In the genomic region with DNA sequence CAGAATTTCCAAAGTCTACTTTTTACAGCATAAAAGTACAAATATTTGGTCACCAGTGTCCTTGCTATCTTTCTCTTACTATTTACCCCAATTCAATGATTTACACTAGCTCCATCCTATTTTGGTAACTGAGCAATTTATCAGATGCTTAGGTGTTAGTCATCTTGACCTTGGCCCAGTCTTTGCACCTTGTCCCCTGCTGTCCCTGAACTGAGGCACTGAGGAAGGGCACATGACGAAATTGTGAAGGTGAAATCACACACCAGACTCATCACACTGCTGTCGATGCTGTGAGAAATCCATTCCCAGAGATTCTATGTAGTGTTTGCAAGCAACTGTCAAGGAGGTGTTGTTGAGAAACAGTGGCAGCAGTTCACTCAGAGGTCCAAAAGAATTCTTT, we compare ENCODE assay signal across 21 mouse cellular contexts.
DNase-seq lines count a peak whose midpoint lies in the region; ATAC-seq and TF ChIP-seq lines count a peak whose summit lies in the region.
"Had no signal": no experiment of that assay in that cellular context is flagged by ENCODE, and none has a peak within 500 bp of the region (broad histone marks: within the 10 kb centered on the region; RNA-seq: fewer than 3 reads in every experiment).

No protein-coding gene starts in this region.

- 28% methylated on average over 2 of the region's 2 CpGs for WGBS in forebrain, embryonic 12.5 days
- 21% methylated on average over 2 of the region's 2 CpGs for WGBS in forebrain, postnatal 0 days
- 41% methylated on average over 2 of the region's 2 CpGs for WGBS in liver, postnatal 0 days (ENCODE audit: insufficient replicate concordance)
- 40% methylated on average over 2 of the region's 2 CpGs for WGBS in liver, embryonic 12.5 days (ENCODE audit: insufficient replicate concordance)

- ATAC-seq in forebrain, embryonic 12.5 days (ENCODE audit: low FRiP score), result 0 out of 2 replicates have a peak, but pooled peaks have one; percentile 9
- no peak for ATAC-seq in forebrain, postnatal 0 days
- peak; percentile 75 for ATAC-seq in liver, postnatal 0 days
- ATAC-seq in liver, embryonic 12.5 days, result no peak
- ATAC-seq: inflammation-experienced regulatory T-cells, adult 6 months; intestine, postnatal 0 days had no signal

- TF ChIP-seq EP300 in liver, postnatal 0 days (IDR thresholded peaks at IDR 0.05; ENCODE audit: low read depth), result no peak

- H3K9me3 ChIP-seq in forebrain, embryonic 12.5 days, result no peaks in the 10 kb centered on the region
- H3K9me3 ChIP-seq in forebrain, postnatal 0 days (ENCODE audit: low read length), result no peaks in the 10 kb centered on the region
- no peaks in the 10 kb centered on the region for H3K9me3 ChIP-seq in liver, postnatal 0 days (ENCODE audit: low read length)
- H3K9me3 ChIP-seq in liver, embryonic 12.5 days (replicated peaks), result no peaks in the 10 kb centered on the region
- H3K9me3 ChIP-seq: embryonic facial prominence, embryonic 15.5 days; forebrain, embryonic 10.5 days; heart, embryonic 12.5 days; hindbrain, embryonic 10.5 days; hindbrain, embryonic 15.5 days had no signal

- H3K9ac ChIP-seq in forebrain, embryonic 12.5 days, result no peak overlapping the region
- no peak overlapping the region for H3K9ac ChIP-seq in forebrain, postnatal 0 days
- H3K9ac ChIP-seq in liver, postnatal 0 days (replicated peaks), result no peak overlapping the region
- H3K9ac ChIP-seq in liver, embryonic 12.5 days, result no peak overlapping the region
- H3K9ac ChIP-seq: embryonic facial prominence, embryonic 15.5 days; heart, embryonic 12.5 days; hindbrain, embryonic 15.5 days had no signal

- no peaks in the 10 kb centered on the region for H3K36me3 ChIP-seq in forebrain, embryonic 12.5 days (replicated peaks)
- H3K36me3 ChIP-seq in forebrain, postnatal 0 days (ENCODE audit: insufficient read depth), result no peaks in the 10 kb centered on the region
- H3K36me3 ChIP-seq in liver, postnatal 0 days (replicated peaks; ENCODE audit: insufficient read depth, low read length), result no peaks in the 10 kb centered on the region
- no peaks in the 10 kb centered on the region for H3K36me3 ChIP-seq in liver, embryonic 12.5 days
- H3K36me3 ChIP-seq: embryonic facial prominence, embryonic 15.5 days; forebrain, embryonic 10.5 days; heart, embryonic 12.5 days; hindbrain, embryonic 10.5 days; hindbrain, embryonic 15.5 days had no signal

- H3K4me1 ChIP-seq in forebrain, embryonic 12.5 days, result peaks cover 5% of the 10 kb centered on the region
- H3K4me1 ChIP-seq in forebrain, postnatal 0 days (ENCODE audit: insufficient read depth), result peaks cover 4% of the 10 kb centered on the region
- H3K4me1 ChIP-seq in liver, postnatal 0 days (ENCODE audit: insufficient read depth), result peaks cover 2% of the 10 kb centered on the region; the same call in 1 of the 2 replicates
- H3K4me1 ChIP-seq in liver, embryonic 12.5 days, result peaks cover 9% of the 10 kb centered on the region; the same call in 1 of the 2 replicates
- H3K4me1 ChIP-seq: embryonic facial prominence, embryonic 15.5 days; hindbrain, embryonic 10.5 days; hindbrain, embryonic 15.5 days had no signal

- H3K27me3 ChIP-seq in forebrain, embryonic 12.5 days, result no peaks in the 10 kb centered on the region
- H3K27me3 ChIP-seq in forebrain, postnatal 0 days (ENCODE audit: insufficient read depth, low read length), result no peaks in the 10 kb centered on the region
- H3K27me3 ChIP-seq in liver, postnatal 0 days (ENCODE audit: insufficient read depth, low read length), result no peaks in the 10 kb centered on the region
- H3K27me3 ChIP-seq in liver, embryonic 12.5 days (replicated peaks), result no peaks in the 10 kb centered on the region
- H3K27me3 ChIP-seq: embryonic facial prominence, embryonic 15.5 days; heart, embryonic 12.5 days; hindbrain, embryonic 15.5 days had no signal

- H3K4me2 ChIP-seq in forebrain, embryonic 12.5 days, result no peak overlapping the region
- H3K4me2 ChIP-seq in forebrain, postnatal 0 days (ENCODE audit: low read depth), result no peak overlapping the region
- no peak overlapping the region for H3K4me2 ChIP-seq in liver, postnatal 0 days (ENCODE audit: low read depth, low read length)
- no peak overlapping the region for H3K4me2 ChIP-seq in liver, embryonic 12.5 days
- H3K4me2 ChIP-seq: embryonic facial prominence, embryonic 15.5 days; heart, embryonic 12.5 days; hindbrain, embryonic 15.5 days had no signal

- DNase-seq in forebrain, postnatal 0 days, result no peak
- no peak for DNase-seq in liver, postnatal 0 days
- peak; percentile 32 for DNase-seq in adrenal gland, postnatal 14 days
- DNase-seq in urinary bladder, postnatal 4 days (ENCODE audit: low spot score in 2 of 2), result no peak
- DNase-seq in layer of hippocampus, postnatal 10 days (ENCODE audit: low spot score in 2 of 2), result no peak
- DNase-seq: cerebellum, adult 11 months; cerebellum, adult 8-10 months; cerebellum, postnatal 14 days; embryo, embryonic 11 days; gastrocnemius, adult 2 months; gastrocnemius, postnatal 25 days had no signal

- no peak overlapping the region for H3K27ac ChIP-seq in forebrain, embryonic 12.5 days
- no peak overlapping the region for H3K27ac ChIP-seq in forebrain, postnatal 0 days (ENCODE audit: low read depth, low read length)
- no peak overlapping the region for H3K27ac ChIP-seq in liver, postnatal 0 days (ENCODE audit: low read depth)
- no peak overlapping the region for H3K27ac ChIP-seq in liver, embryonic 12.5 days
- H3K27ac ChIP-seq: embryonic facial prominence, embryonic 15.5 days; forebrain, embryonic 10.5 days; gastrocnemius, adult 2 months; hindbrain, embryonic 10.5 days; hindbrain, embryonic 15.5 days had no signal

- no peak for TF ChIP-seq CTCF in forebrain, postnatal 0 days (IDR thresholded peaks at IDR 0.05; ENCODE audit: low read depth)
- TF ChIP-seq CTCF in liver, postnatal 0 days (IDR thresholded peaks at IDR 0.05; ENCODE audit: low read depth), result no peak

- H3K4me3 ChIP-seq in forebrain, embryonic 12.5 days (replicated peaks), result no peak overlapping the region
- no peak overlapping the region for H3K4me3 ChIP-seq in forebrain, postnatal 0 days (ENCODE audit: low read depth, low read length)
- H3K4me3 ChIP-seq in liver, postnatal 0 days (ENCODE audit: low read depth, low read length), result no peak overlapping the region
- H3K4me3 ChIP-seq in liver, embryonic 12.5 days, result no peak overlapping the region
- H3K4me3 ChIP-seq: embryonic facial prominence, embryonic 15.5 days; erythroblast, embryonic 14.5 days; forebrain, embryonic 10.5 days; gastrocnemius, adult 2 months; heart, embryonic 12.5 days; hindbrain, embryonic 10.5 days; hindbrain, embryonic 15.5 days had no signal

Comparison
In these comparisons a context has a peak if more than half of its experiments do, and no peak if none do; other contexts are left out.
1. ATAC-seq: peak in forebrain, embryonic 12.5 days (single experiment) and liver, postnatal 0 days (single experiment); none in forebrain, postnatal 0 days (single experiment) and liver, embryonic 12.5 days (single experiment).